Mouse (Mus musculus) megakaryocyte, embryonic 14.5 days (primary cell): ENCODE results near the gene Asgr1.

Source experiments
- FLI1 ChIP-seq: IDR thresholded peaks from 2 replicates; pipeline ENCODE4 v1.6.1; 2012; ENCODE audit warnings: low read length, inconsistent platforms, mixed read lengths
- GATA1 ChIP-seq: IDR thresholded peaks from 3 replicates; pipeline ENCODE4 v1.6.1; 2012; ENCODE audit warnings: mixed read lengths, low read length, inconsistent platforms, borderline replicate concordance

DNA sequence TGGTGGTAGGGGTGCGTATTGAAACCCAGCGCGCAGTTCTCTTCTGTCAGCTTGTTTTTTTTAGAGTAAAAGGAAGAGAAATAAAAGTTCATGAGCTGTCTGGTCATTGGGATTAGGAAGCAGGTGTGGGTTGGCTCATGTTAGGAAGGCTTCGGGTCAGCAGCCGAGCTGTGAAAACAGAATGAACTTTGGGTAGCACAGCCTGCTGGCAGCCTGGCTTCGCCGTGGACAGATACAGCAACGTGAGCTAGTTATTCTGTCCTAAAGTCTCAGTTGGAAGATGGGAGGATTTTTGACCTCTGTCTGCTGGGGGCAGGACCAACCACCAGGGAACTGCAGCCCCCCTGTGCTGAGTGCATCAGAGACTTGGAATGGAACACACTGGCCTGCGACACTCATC is 3.9 kb downstream of the Asgr1 start:
- no peak for TF ChIP-seq GATA1
- TF ChIP-seq FLI1, result no peak
